Mouse (Mus musculus) stomach, embryonic 15.5 days (tissue): ENCODE results near the gene Atp13a4. TPM values are rescaled to one million over a fixed set of nuclear protein-coding genes. Genes with fewer than 3 reads are reported as not detected.

Experiments used
- ATAC-seq: fragments of 200-750 bp; cut with Nextera tagmentation; 2 replicates; pipeline ENCODE4 v1.8.0; 2017; ENCODE audit warnings: low read depth, moderate number of reproducible peaks, moderate TSS enrichment; ENCODE audit not compliant: insufficient read depth, low FRiP score
- H3K27ac ChIP-seq: fragments of 300-500 bp; sonication (generic); 2 replicates; pipeline ENCODE4 v1.5.1; 2015; ENCODE audit warnings: mild to moderate bottlenecking, inconsistent platforms
- H3K27me3 ChIP-seq: fragments of 300-500 bp; sonication (generic); replicated peaks from 2 replicates; pipeline ENCODE4 v1.6.1; 2015; ENCODE audit warnings: inconsistent platforms
- H3K36me3 ChIP-seq: fragments of 300-500 bp; sonication (generic); 2 replicates; pipeline ENCODE4 v1.6.1; 2015; ENCODE audit warnings: inconsistent platforms
- H3K4me1 ChIP-seq: fragments of 300-500 bp; sonication (generic); 2 replicates; pipeline ENCODE4 v1.6.1; 2015; ENCODE audit warnings: inconsistent platforms
- H3K4me2 ChIP-seq: fragments of 300-500 bp; sonication (generic); 2 replicates; pipeline ENCODE4 v1.6.1; 2015; ENCODE audit warnings: mild to moderate bottlenecking, inconsistent platforms
- H3K4me3 ChIP-seq: fragments of 300-500 bp; sonication (generic); replicated peaks from 2 replicates; pipeline ENCODE4 v1.5.1; 2015; ENCODE audit warnings: inconsistent platforms
- H3K9ac ChIP-seq: fragments of 300-500 bp; sonication (generic); 2 replicates; pipeline ENCODE4 v1.6.1; 2015; ENCODE audit warnings: inconsistent platforms
- H3K9me3 ChIP-seq: fragments of 300-500 bp; sonication (generic); 2 replicates; pipeline ENCODE4 v1.6.1; 2016; ENCODE audit warnings: inconsistent platforms
- WGBS: fragments of 180-500 bp; shearing (Covaris S2); methylation state at CpG from one replicate; pipeline ENCODE4 v1.1.7; 2015; 5-methylcytosine and 5-hydroxymethylcytosine counted together
- polyA plus RNA-seq: library from polyadenylated mRNA; unstranded; fragments of >200 nt; fragmentation: Nextera tagmentation; extraction: Ambion mirVana; gene quantifications from 2 replicates; pipeline ENCODE4 v1.2.1, GENCODE M21; 2015

Gene Atp13a4
- polyA plus RNA-seq, 1 experiment from 2014 or later, result 0.18 TPM

DNA sequence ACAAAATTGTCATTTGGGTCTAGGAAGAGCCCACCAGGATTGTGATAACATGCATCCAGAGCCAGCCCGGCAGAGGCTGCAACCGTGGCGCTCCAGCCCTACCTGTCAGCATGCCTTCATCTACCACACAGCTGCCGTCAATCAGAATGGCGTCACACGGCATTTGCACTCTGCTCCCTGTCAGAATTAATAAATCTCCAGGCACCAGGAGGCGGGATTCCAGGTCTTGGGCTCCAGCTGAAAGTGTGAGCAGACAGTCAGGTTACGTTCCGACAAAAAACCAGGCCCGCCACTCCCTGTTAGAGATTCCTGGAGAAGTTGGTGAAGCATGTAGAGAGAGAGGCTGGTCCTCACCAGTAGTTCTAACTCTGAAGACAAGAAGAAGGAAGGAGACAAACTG is 85.3 kb downstream of the Atp13a4 start:
- 59% methylated on average over 10 of the region's 10 CpGs for WGBS
- H3K4me1 ChIP-seq, result no peaks in the 10 kb centered on the region
- no peak overlapping the region for H3K4me2 ChIP-seq
- no peak overlapping the region for H3K9ac ChIP-seq
- H3K9me3 ChIP-seq, result no peaks in the 10 kb centered on the region
- no peak overlapping the region for H3K27ac ChIP-seq
- no peak overlapping the region for H3K4me3 ChIP-seq
- ATAC-seq, result no peak
- no peaks in the 10 kb centered on the region for H3K36me3 ChIP-seq
- H3K27me3 ChIP-seq, result no peaks in the 10 kb centered on the region

DNA sequence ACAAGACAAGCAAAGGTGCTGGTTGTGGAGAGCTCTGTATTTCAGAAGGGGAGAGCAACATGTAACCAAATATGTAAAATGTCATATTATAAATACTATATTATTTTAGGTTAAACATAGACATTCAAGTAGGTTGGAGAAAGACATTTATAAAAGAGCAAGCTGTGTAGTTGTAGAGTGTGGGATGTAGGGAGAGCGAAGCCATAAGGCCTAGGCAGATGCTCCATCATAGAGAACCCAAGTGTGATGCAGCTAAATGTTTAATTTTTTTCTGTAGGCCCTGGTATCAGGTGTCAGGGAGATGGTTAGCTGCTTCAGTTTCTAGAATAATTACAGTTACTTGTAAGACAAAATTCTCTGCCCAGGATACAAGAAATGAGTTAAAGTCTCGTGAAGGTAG is 87.8 kb downstream of the Atp13a4 start:
- Histone ChIP-seq H3K9ac (no peak overlapping the region), H3K9me3 (no peaks in the 10 kb centered on the region), H3K36me3 (no peaks in the 10 kb centered on the region), H3K27ac (no peak overlapping the region), H3K4me2 (no peak overlapping the region), H3K27me3 (no peaks in the 10 kb centered on the region), H3K4me3 (no peak overlapping the region), H3K4me1 (no peaks in the 10 kb centered on the region)
- 83% methylated on average over 2 of the region's 2 CpGs for WGBS
- ATAC-seq, result no peak

DNA sequence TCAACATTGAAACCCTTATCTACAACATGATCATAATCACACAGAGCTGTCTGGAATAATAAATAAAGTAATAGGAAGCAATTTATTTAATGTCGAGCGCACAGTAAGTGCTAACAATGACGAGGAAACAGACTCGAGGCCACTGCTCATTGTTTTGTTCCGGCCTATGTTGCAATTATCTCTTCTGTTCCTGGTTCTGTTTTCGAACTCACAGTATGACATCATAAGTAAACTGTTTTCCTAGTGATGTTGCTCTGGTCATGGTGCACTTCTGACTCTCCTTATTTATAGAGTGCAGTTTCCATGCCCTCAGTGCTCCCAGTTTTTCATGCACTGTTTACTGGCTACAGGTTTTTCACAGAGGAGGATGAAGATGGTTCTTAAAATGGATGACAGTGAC is 91.4 kb downstream of the Atp13a4 start:
- Histone ChIP-seq H3K9me3 (no peaks in the 10 kb centered on the region), H3K9ac (no peak overlapping the region), H3K27me3 (no peaks in the 10 kb centered on the region), H3K4me1 (no peaks in the 10 kb centered on the region), H3K4me3 (no peak overlapping the region), H3K4me2 (no peak overlapping the region), H3K27ac (no peak overlapping the region), H3K36me3 (no peaks in the 10 kb centered on the region)
- ATAC-seq, result no peak
- 51% methylated on average over 6 of the region's 6 CpGs for WGBS

DNA sequence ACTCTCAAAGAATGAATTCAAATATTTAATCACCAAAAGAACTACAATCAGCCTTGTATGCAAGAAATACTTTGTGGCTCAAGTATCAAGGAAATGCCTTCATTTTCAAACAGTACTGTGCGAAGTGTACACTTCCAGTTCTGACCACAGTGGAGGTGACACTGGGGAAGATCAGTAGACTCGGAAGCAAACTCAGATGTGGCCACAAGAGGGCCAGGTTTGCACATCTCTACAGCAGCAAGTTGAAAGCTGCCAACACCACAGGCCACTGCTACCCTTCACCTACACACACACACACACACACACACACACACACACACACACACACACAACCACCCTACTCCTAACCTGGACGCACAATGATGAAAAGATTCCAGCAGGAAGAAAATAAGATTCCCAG is 93.0 kb downstream of the Atp13a4 start:
- H3K4me1 ChIP-seq, result no peaks in the 10 kb centered on the region
- H3K4me2 ChIP-seq, result no peak overlapping the region
- H3K27ac ChIP-seq, result no peak overlapping the region
- H3K9ac ChIP-seq, result no peak overlapping the region
- 47% methylated on average over 3 of the region's 3 CpGs for WGBS
- H3K27me3 ChIP-seq, result no peaks in the 10 kb centered on the region
- no peak for ATAC-seq
- no peak overlapping the region for H3K4me3 ChIP-seq
- H3K36me3 ChIP-seq, result no peaks in the 10 kb centered on the region
- H3K9me3 ChIP-seq, result no peaks in the 10 kb centered on the region

DNA sequence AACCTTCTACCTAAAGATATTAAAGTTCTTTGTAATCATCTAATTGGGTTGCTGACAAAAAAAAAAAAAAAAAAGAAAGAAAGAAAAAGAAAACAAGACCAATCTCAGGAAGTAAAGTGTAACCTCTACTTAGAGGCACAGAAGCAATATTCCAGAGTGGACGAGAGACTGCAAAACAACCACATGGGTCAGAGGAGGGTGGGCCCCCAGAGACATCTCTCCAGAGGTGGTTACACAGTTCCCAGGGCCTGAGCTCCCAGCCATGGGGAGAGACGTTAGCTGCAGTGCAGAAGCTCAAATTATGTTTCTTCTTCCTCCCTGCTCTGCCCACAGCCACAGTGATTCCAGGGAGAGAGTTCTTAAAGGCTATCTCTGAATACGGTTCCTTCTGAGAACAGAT is 102.5 kb downstream of the Atp13a4 start:
- Histone ChIP-seq H3K27me3 (no peaks in the 10 kb centered on the region), H3K4me2 (no peak overlapping the region), H3K9me3 (no peaks in the 10 kb centered on the region), H3K4me1 (no peaks in the 10 kb centered on the region), H3K4me3 (no peak overlapping the region), H3K9ac (no peak overlapping the region), H3K27ac (no peak overlapping the region), H3K36me3 (no peaks in the 10 kb centered on the region)
- WGBS, result 55% methylated on average over 3 of the region's 3 CpGs
- ATAC-seq, result no peak

DNA sequence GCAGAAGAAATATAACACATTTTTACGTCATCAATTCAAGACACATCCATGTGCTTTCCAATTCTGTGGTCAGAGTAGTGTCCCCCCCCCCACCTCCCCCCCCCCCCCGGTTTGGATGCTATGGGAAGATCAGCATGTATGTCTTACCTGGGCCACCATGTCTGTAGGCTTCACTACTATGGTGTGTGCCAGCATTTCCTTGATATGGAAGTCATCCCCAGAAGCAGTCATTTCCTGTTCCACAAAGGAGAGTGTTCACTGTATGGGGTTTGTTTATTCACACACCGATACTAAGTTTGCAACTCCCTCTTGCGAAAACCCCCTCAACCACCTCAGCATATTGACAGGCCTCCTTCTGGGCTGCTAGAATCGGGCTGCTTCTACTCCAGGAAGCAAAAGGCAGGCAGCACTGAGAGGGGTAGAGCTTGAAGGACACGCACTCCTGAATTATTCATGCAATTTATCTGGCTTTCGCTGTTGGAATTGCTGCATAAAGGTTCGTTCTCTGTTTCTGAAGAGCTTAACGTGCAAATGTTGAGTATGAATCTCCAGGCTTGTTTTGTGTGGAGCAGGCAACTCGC is 103.2 kb downstream of the Atp13a4 start:
- no peaks in the 10 kb centered on the region for H3K36me3 ChIP-seq
- no peak overlapping the region for H3K4me3 ChIP-seq
- ATAC-seq, result no peak
- no peaks in the 10 kb centered on the region for H3K9me3 ChIP-seq
- no peak overlapping the region for H3K4me2 ChIP-seq
- H3K27ac ChIP-seq, result no peak overlapping the region
- whole genome bisulfite sequencing, result 64% methylated on average over 10 of the region's 10 CpGs
- H3K9ac ChIP-seq, result no peak overlapping the region
- no peaks in the 10 kb centered on the region for H3K27me3 ChIP-seq
- no peaks in the 10 kb centered on the region for H3K4me1 ChIP-seq

DNA sequence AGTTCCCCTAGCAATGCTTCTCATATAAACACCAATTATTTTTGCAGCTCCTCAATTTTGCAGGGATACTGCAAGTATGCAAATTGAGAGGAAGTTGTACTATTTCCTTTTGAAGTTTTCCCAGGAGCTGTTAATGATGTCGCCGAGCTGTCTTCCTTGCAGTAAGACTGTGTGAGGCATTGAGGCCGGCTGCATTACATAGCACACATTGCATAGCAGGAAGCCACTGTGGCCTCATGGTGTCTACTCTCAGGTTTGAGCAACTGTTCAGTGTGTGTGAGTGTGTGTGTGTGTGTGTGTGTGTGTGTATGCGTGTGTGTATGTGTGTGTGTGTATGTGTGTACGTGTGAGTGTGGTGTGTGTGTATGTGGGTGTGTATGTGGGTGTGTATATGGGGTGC is 106.6 kb downstream of the Atp13a4 start:
- 71% methylated on average over 5 of the region's 5 CpGs for WGBS
- Histone ChIP-seq H3K9ac (no peak overlapping the region), H3K36me3 (no peaks in the 10 kb centered on the region), H3K27ac (no peak overlapping the region), H3K4me1 (no peaks in the 10 kb centered on the region), H3K9me3 (no peaks in the 10 kb centered on the region), H3K27me3 (no peaks in the 10 kb centered on the region), H3K4me3 (no peak overlapping the region), H3K4me2 (no peak overlapping the region)
- no peak for ATAC-seq

DNA sequence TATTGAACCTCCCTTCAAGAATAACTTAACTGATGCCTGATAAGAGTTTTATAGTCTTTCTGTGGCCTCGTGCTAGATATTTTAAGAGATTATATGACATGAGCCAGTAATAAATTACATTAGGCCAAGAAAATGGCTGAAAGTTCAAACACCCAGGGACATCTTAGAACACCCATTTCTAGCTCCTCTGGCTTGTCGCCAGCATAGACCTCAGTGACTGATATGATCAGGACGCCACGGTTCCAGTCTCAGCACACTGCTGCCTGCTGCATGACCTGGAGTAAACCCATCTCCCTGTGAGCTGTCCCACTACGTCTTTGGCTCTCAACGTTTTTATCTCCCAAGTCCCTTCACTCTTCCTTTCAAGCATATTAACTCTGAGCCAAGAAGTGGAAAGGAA is 108.9 kb downstream of the Atp13a4 start:
- 74% methylated on average over 6 of the region's 6 CpGs for WGBS
- Histone ChIP-seq H3K9ac (no peak overlapping the region), H3K27ac (no peak overlapping the region), H3K4me2 (no peak overlapping the region), H3K4me3 (no peak overlapping the region), H3K27me3 (no peaks in the 10 kb centered on the region), H3K9me3 (no peaks in the 10 kb centered on the region), H3K36me3 (no peaks in the 10 kb centered on the region), H3K4me1 (no peaks in the 10 kb centered on the region)
- ATAC-seq, result no peak

DNA sequence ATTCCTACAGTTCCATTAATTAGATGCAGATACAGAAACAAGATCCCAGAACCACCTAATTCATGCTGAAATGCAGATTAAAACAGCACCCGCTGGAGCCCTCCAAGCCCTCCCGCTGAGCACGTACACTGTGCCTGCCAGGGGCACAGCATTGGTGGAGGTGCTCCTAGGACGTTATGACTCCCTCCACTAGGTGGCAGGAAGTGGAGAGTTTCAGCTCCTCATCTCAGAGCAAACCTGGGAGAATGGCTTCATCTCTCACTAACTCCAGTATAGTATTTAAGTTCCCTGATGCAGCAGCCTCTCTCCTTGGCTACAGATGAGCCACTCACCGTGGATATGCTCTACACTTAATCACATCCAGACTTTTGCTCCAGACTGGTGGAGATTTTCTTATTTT is 110.0 kb downstream of the Atp13a4 start:
- Histone ChIP-seq H3K27ac (no peak overlapping the region), H3K9ac (no peak overlapping the region), H3K27me3 (no peaks in the 10 kb centered on the region), H3K4me2 (no peak overlapping the region), H3K9me3 (no peaks in the 10 kb centered on the region), H3K4me3 (no peak overlapping the region), H3K36me3 (no peaks in the 10 kb centered on the region), H3K4me1 (no peaks in the 10 kb centered on the region)
- ATAC-seq, result no peak; the same call in 1 of the 2 replicates
- 15% methylated on average over 5 of the region's 5 CpGs for WGBS

DNA sequence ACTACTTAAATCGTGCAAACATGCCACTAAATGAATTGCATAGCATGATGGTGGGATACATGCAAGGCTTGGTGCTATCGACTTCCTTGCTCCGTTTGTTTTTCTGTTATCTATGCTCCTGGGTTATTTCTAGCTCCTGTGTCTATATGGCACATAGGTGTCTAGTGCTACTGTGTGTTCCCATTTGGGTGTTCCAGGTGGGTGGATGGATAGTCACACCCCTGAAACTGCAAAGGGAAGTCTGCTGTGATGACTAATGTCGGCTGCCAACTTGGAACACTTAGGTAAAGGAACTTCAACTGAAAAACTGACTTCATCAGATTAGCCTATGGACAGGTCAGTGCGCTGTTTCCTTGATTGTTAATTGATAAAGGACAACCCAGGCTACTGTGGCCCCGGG is 129.8 kb downstream of the Atp13a4 start:
- Histone ChIP-seq H3K27ac (no peak overlapping the region), H3K9me3 (no peaks in the 10 kb centered on the region), H3K27me3 (no peaks in the 10 kb centered on the region), H3K9ac (no peak overlapping the region), H3K4me3 (no peak overlapping the region), H3K4me1 (no peaks in the 10 kb centered on the region), H3K36me3 (no peaks in the 10 kb centered on the region), H3K4me2 (no peak overlapping the region)
- 83% methylated on average over 6 of the region's 6 CpGs for WGBS
- ATAC-seq, result no peak

DNA sequence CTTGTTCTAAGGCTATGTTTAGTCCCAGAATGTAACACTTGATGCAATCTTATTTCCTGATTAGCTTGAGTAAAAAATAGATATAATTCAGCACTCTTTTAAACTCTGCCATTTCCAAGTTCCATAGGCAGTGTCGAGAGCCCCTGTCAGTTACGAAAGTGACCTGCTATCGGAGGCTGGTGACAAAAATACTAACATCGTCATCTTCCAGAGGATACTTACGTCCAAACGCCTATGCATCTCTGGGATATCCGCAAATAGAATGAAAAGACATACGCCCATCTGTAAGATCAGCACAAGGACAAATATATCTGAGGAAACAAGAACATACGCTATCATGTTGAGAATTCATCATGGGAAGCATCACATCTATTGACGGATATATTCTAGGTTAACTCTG is 137.3 kb downstream of the Atp13a4 start:
- no peaks in the 10 kb centered on the region for H3K27me3 ChIP-seq
- H3K4me2 ChIP-seq, result no peak overlapping the region
- WGBS, result 91% methylated on average over 10 of the region's 10 CpGs
- no peaks in the 10 kb centered on the region for H3K4me1 ChIP-seq
- H3K9ac ChIP-seq, result no peak overlapping the region
- H3K27ac ChIP-seq, result no peak overlapping the region
- H3K4me3 ChIP-seq, result no peak overlapping the region
- no peaks in the 10 kb centered on the region for H3K36me3 ChIP-seq
- H3K9me3 ChIP-seq, result no peaks in the 10 kb centered on the region
- no peak for ATAC-seq

DNA sequence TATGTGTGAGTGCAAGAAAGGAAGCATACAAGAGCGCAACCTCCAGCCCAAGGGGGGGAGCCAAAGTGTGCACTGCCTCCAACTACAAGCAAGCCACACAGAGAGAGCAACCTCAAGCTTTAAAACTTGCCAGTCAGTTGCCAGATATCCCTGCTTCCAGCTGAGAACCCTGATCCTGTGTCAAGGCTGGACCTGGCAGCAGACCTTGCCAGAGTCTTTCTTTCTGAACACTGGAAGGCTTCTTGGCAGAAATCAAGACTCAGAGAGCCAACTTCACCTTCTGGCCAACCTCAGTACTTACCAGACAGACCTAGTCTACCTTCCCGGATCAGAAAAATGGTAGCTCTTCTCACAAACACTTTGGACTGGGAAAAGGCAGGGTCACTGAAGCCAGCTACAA is 145.6 kb downstream of the Atp13a4 start:
- H3K9me3 ChIP-seq, result no peaks in the 10 kb centered on the region
- no peak overlapping the region for H3K9ac ChIP-seq
- ATAC-seq, result no peak
- H3K4me2 ChIP-seq, result no peak overlapping the region
- H3K4me1 ChIP-seq, result no peaks in the 10 kb centered on the region
- WGBS, result 78% methylated on average over 2 of the region's 2 CpGs
- no peaks in the 10 kb centered on the region for H3K36me3 ChIP-seq
- H3K27me3 ChIP-seq, result no peaks in the 10 kb centered on the region
- no peak overlapping the region for H3K27ac ChIP-seq
- no peak overlapping the region for H3K4me3 ChIP-seq

DNA sequence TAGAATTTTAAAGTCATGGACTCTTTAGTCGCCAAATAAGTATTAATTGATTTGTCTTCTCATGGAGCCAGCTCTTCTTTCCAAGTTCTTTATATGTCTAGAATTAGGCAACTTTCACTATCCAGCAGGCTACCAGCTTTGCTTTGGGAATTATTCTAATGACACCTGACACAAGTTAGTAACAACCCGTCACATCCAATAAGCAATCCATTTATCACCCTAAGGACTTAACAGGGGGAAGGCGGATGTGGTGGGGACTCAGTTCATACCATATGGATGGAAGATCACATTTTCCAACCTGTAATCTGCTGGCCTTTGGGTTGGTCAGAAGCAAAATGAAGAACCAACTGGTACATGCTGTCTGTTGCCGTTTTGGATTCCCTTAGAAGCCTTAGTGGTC is 159.9 kb downstream of the Atp13a4 start:
- no peak for ATAC-seq
- Histone ChIP-seq H3K4me2 (no peak overlapping the region), H3K9ac (no peak overlapping the region), H3K27me3 (no peaks in the 10 kb centered on the region), H3K4me1 (no peaks in the 10 kb centered on the region), H3K36me3 (no peaks in the 10 kb centered on the region), H3K9me3 (no peaks in the 10 kb centered on the region), H3K27ac (no peak overlapping the region), H3K4me3 (no peak overlapping the region)
- WGBS, result 82% methylated on average over 4 of the region's 4 CpGs
